ENCODE assay signal across 9 mouse cellular contexts in the genomic region with DNA sequence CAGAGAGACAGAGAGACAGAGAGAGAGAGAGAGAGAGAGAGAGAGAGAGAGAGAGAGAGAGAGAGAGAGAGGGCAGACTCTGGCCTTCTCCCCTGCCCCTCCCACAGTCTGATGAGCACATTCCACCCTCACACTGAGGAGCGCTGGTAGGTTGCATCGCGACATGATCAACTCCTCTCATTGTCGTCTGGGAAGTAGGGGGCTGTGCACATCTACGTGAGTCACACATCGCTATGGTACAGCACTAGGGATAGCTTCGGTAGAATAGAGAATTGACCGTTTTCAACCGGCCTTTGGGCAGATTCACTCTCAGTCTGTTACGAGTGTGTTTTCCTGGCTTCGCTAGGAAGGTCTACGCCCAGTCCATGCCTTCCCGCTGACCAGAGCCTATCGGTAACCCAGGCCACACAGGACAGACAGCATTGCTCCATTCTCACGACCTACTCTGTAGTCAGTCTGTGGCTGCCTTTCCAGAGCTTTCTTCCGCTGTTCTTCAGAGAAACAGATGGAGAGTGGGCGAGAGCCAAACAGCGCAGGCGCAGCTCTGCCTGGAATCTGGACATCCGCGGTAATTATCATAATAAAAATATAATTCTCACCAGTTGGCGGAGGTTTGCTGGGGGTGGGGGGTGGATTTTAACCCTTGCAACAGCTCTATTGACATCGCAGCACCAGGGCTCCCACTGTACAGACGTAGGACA.
DNase-seq lines count a peak whose midpoint lies in the region; ATAC-seq lines count a peak whose summit lies in the region.
"Had no signal": no experiment of that assay in that cellular context is flagged by ENCODE, and none has a peak within 500 bp of the region (broad histone marks: within the 10 kb centered on the region; RNA-seq: fewer than 3 reads in every experiment).

No protein-coding gene starts in this region.

- H3K4me2 ChIP-seq in midbrain, embryonic 11.5 days = no peak overlapping the region
- H3K4me2 ChIP-seq in forebrain, embryonic 14.5 days (ENCODE audit: low read length) = no peak overlapping the region
- no peak overlapping the region for H3K4me2 ChIP-seq in neural tube, embryonic 14.5 days (ENCODE audit: low read depth, low read length)

- no peaks in the 10 kb centered on the region for H3K36me3 ChIP-seq in midbrain, embryonic 11.5 days (ENCODE audit: control insufficient read depth, insufficient read depth, low read length)
- H3K36me3 ChIP-seq in midbrain, embryonic 10.5 days = no peaks in the 10 kb centered on the region
- H3K36me3 ChIP-seq in forebrain, embryonic 14.5 days (ENCODE audit: control insufficient read depth, insufficient read depth, low read length) = no peaks in the 10 kb centered on the region
- H3K36me3 ChIP-seq in neural tube, embryonic 14.5 days (ENCODE audit: control insufficient read depth, insufficient read depth, low read length) = no peaks in the 10 kb centered on the region

- no peak overlapping the region for H3K9ac ChIP-seq in midbrain, embryonic 11.5 days (ENCODE audit: low read length)
- H3K9ac ChIP-seq in forebrain, embryonic 14.5 days (ENCODE audit: low read length) = no peak overlapping the region
- no peak overlapping the region for H3K9ac ChIP-seq in neural tube, embryonic 14.5 days (replicated peaks; ENCODE audit: low read depth, low read length)

- no peak overlapping the region for H3K4me3 ChIP-seq in midbrain, embryonic 11.5 days (ENCODE audit: low read depth, low read length)
- H3K4me3 ChIP-seq in midbrain, embryonic 10.5 days = no peak overlapping the region
- H3K4me3 ChIP-seq in forebrain, embryonic 14.5 days (ENCODE audit: low read depth, low read length) = no peak overlapping the region
- no peak overlapping the region for H3K4me3 ChIP-seq in neural tube, embryonic 14.5 days (ENCODE audit: low read depth, low read length)

- DNase-seq in midbrain, embryonic 11.5 days (ENCODE audit: low spot score, missing footprints) = no peak
- DNase-seq in midbrain, embryonic 10.5 days (ENCODE audit: low spot score) = no peak
- peak; percentile 56 for DNase-seq in forebrain, embryonic 14.5 days (ENCODE audit: low spot score)
- DNase-seq in layer of hippocampus, adult 9-10 months (ENCODE audit: low spot score) = peak; percentile 69
- DNase-seq in kidney, adult 11 months = no peak
- DNase-seq in gastrocnemius, postnatal 36 days = no peak

- intact Hi-C loops in gastrocnemius, postnatal 36 days (cut with DNase I) = loop anchor here (10.0 kb wide), 1 partner anchor 118 kb away; no protein-coding TSS in a partner anchor

- ATAC-seq in midbrain, embryonic 11.5 days (ENCODE audit: low FRiP score) = peak; percentile 55; the same call in 1 of the 2 replicates
- peak; percentile 61; the same call in 1 of the 2 replicates for ATAC-seq in forebrain, embryonic 14.5 days
- peak; percentile 32; the same call in 1 of the 2 replicates for ATAC-seq in neural tube, embryonic 14.5 days (ENCODE audit: low read depth)
- ATAC-seq in granulocyte monocyte progenitor cell, adult 5-6 weeks (replicated peaks; ENCODE audit: poor library complexity, severe bottlenecking) = no peak
- ATAC-seq: Patski had no signal

- 89% methylated on average over 24 of the region's 24 CpGs for WGBS in midbrain, embryonic 11.5 days
- 90% methylated on average over 24 of the region's 24 CpGs for WGBS in midbrain, embryonic 10.5 days
- WGBS in forebrain, embryonic 14.5 days = 58% methylated on average over 24 of the region's 24 CpGs
- WGBS in neural tube, embryonic 14.5 days = 74% methylated on average over 24 of the region's 24 CpGs

- no peaks in the 10 kb centered on the region for H3K9me3 ChIP-seq in midbrain, embryonic 11.5 days (ENCODE audit: control insufficient read depth, low read length)
- H3K9me3 ChIP-seq in midbrain, embryonic 10.5 days (replicated peaks) = no peaks in the 10 kb centered on the region
- no peaks in the 10 kb centered on the region for H3K9me3 ChIP-seq in forebrain, embryonic 14.5 days (replicated peaks; ENCODE audit: control insufficient read depth, low read length)
- no peaks in the 10 kb centered on the region for H3K9me3 ChIP-seq in neural tube, embryonic 14.5 days (ENCODE audit: control insufficient read depth, low read length)

- no peaks in the 10 kb centered on the region; the same call in 1 of the 2 replicates for H3K27me3 ChIP-seq in midbrain, embryonic 11.5 days (ENCODE audit: control insufficient read depth, insufficient read depth, low read length)
- H3K27me3 ChIP-seq in midbrain, embryonic 10.5 days (ENCODE audit: low read depth, poor library complexity, severe bottlenecking) = no peaks in the 10 kb centered on the region
- H3K27me3 ChIP-seq in forebrain, embryonic 14.5 days (replicated peaks; ENCODE audit: control insufficient read depth, insufficient read depth, low read length) = no peaks in the 10 kb centered on the region
- H3K27me3 ChIP-seq in neural tube, embryonic 14.5 days (ENCODE audit: control insufficient read depth, insufficient read depth, low read length) = no peaks in the 10 kb centered on the region
- H3K27me3 ChIP-seq: Patski had no signal

- H3K4me1 ChIP-seq in midbrain, embryonic 11.5 days (ENCODE audit: control insufficient read depth, insufficient read depth, low read length) = no peaks in the 10 kb centered on the region
- peaks cover 6% of the 10 kb centered on the region; the same call in 1 of the 2 replicates for H3K4me1 ChIP-seq in midbrain, embryonic 10.5 days
- H3K4me1 ChIP-seq in forebrain, embryonic 14.5 days (ENCODE audit: control insufficient read depth, insufficient read depth, low read length) = peaks cover 13% of the 10 kb centered on the region
- no peaks in the 10 kb centered on the region for H3K4me1 ChIP-seq in neural tube, embryonic 14.5 days (ENCODE audit: control insufficient read depth, insufficient read depth, low read length)

- H3K27ac ChIP-seq in midbrain, embryonic 11.5 days (ENCODE audit: low read depth, low read length) = no peak overlapping the region
- no peak overlapping the region for H3K27ac ChIP-seq in midbrain, embryonic 10.5 days (replicated peaks)
- H3K27ac ChIP-seq in forebrain, embryonic 14.5 days (ENCODE audit: low read depth, low read length) = peak overlapping the region; percentile 71
- no peak overlapping the region for H3K27ac ChIP-seq in neural tube, embryonic 14.5 days (ENCODE audit: low read depth, low read length)

Comparison
In these comparisons a context has a peak if more than half of its experiments do, and no peak if none do; other contexts are left out.
1. DNase-seq: peak in forebrain, embryonic 14.5 days (single experiment) and layer of hippocampus, adult 9-10 months (single experiment); none in midbrain, embryonic 11.5 days (single experiment), midbrain, embryonic 10.5 days (single experiment), kidney, adult 11 months (single experiment) and gastrocnemius, postnatal 36 days (0 of 2).